Mouse (Mus musculus): ENCODE measurements at regions not wholly inside any gene's neighbourhood (a gene's known extent, or its start where the extent isn't known, plus 50 kb on each side); places are given as distances from the start of the nearest gene placed in this dataset.
A peak's percentile ranks its signal among the peaks of the same experiment; 100 is the strongest.

- Histone ChIP-seq H3K27ac (ENCODE audit: insufficient read depth, low read length) (no peak overlapping the region), H3K27me3 (ENCODE audit: control insufficient read depth, insufficient read depth, low read length) (no peaks in the 10 kb centered on the region), H3K4me1 (ENCODE audit: control insufficient read depth, insufficient read depth, low read length) (peaks cover 5% of the 10 kb centered on the region; the same call in 1 of the 2 replicates), H3K4me3 (replicated peaks; ENCODE audit: insufficient read depth, low read depth, low read length) (peak overlapping the region; percentile 21)
- 5% methylated on average over 35 of the region's 35 CpGs for WGBS
- TF ChIP-seq POLR2A (IDR thresholded peaks at IDR 0.05; ENCODE audit: borderline replicate concordance, insufficient read depth, low read length) (no peak), CTCF (IDR thresholded peaks at IDR 0.05; ENCODE audit: borderline replicate concordance, insufficient read depth, low read depth, low read length) (no peak)
- DNase-seq: peak; percentile 87 to 89
Observed at GRCm38 (mm10) chr2:30544782-30545435, 49.9 kb upstream of the Cstad start.
